Mouse (Mus musculus) thymus, adult 2 months (tissue): ENCODE results near the gene Tbk1. TPM values are rescaled to one million over a fixed set of nuclear protein-coding genes. Genes with fewer than 3 reads are reported as not detected.
A peak's percentile ranks its signal among the peaks of the same experiment; 100 is the strongest.

ENCODE experiments used
- DNase-seq: peaks from one replicate; pipeline ENCODE4 v3.0.0; 2021
- H3K27ac ChIP-seq: fragments of 200-500 bp; 2 replicates; pipeline ENCODE4 v1.5.1; 2012; ENCODE audit warnings: low read length, control low read depth; ENCODE audit not compliant: control insufficient read depth, insufficient read depth
- H3K27me3 ChIP-seq: fragments of 200-500 bp; 2 replicates; pipeline ENCODE4 v1.6.1; 2012; ENCODE audit warnings: mild to moderate bottlenecking, low read length, moderate library complexity, mixed read lengths; ENCODE audit not compliant: control insufficient read depth, insufficient read depth
- H3K36me3 ChIP-seq: fragments of 200-500 bp; 2 replicates; pipeline ENCODE4 v1.6.1; 2012; ENCODE audit warnings: mild to moderate bottlenecking, low read length, moderate library complexity; ENCODE audit not compliant: control insufficient read depth, insufficient read depth
- H3K4me1 ChIP-seq: fragments of 200-500 bp; replicated peaks from 2 replicates; pipeline ENCODE4 v1.6.1; 2012; ENCODE audit warnings: low read length; ENCODE audit not compliant: control insufficient read depth, insufficient read depth
- H3K4me3 ChIP-seq: fragments of 200-500 bp; 2 replicates; pipeline ENCODE4 v1.5.1; 2012; ENCODE audit warnings: mild to moderate bottlenecking, low read length, control low read depth, moderate library complexity; ENCODE audit not compliant: control insufficient read depth, insufficient read depth
- CTCF ChIP-seq: fragments of 200-500 bp; IDR thresholded peaks from 2 replicates; pipeline ENCODE4 v1.5.1; 2012; ENCODE audit warnings: mild to moderate bottlenecking, control low read depth, low read length, moderate library complexity, borderline replicate concordance; ENCODE audit not compliant: control insufficient read depth, poor library complexity, insufficient read depth; ENCODE audit errors: extremely low read depth
- POLR2A ChIP-seq: fragments of 200-500 bp; IDR thresholded peaks from 2 replicates; pipeline ENCODE4 v1.6.1; 2012; ENCODE audit warnings: mild to moderate bottlenecking, low read length, control low read depth, moderate library complexity; ENCODE audit not compliant: control insufficient read depth, poor library complexity, insufficient read depth; ENCODE audit errors: extremely low read depth
- WGBS: fragments of 180-500 bp; shearing (Covaris S2); methylation state at CpG from one replicate; pipeline ENCODE4 v1.1.7; 2018; 5-methylcytosine and 5-hydroxymethylcytosine counted together
- polyA plus RNA-seq: library from polyadenylated mRNA; depleted of rRNA; stranded (reverse); fragments of >200 nt; gene quantifications from 2 replicates; pipeline ENCODE4 v1.2.3, GENCODE M21; 2012

The Tbk1 gene
- polyA plus RNA-seq, 1 experiment = 16.4 TPM

GRCm38 (mm10) chr10:121549670-121550069 lies 36.9 kb downstream of the Tbk1 start:
- peaks cover 67% of the 10 kb centered on the region for H3K36me3 ChIP-seq
- H3K27ac ChIP-seq = no peak overlapping the region
- TF ChIP-seq POLR2A (no peak), CTCF (no peak)
- H3K27me3 ChIP-seq = no peaks in the 10 kb centered on the region
- no peak overlapping the region for H3K4me3 ChIP-seq
- DNase-seq = no peak
- no peaks in the 10 kb centered on the region for H3K4me1 ChIP-seq
- 75% methylated on average over 5 of the region's 5 CpGs for WGBS

DNA sequence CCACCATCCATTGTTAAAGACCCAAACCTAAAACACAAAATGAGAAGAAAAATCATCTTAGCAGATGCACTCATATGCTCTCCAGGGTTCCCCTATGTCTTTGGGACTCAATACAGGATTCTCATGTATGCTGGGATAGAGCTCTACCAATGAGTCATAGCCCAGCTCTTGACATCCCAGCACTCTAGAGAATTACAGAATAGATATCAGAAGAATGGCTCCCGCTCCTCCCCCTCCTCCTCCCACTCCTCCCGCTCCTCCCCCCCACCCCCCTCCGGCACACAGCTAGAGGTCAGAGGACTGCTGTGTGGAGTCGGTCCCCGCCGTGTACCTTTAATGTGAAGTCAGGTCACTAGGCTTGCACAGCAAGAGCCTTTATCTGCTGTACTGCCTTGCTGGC lies 39.4 kb downstream of the Tbk1 start:
- DNase-seq = no peak
- TF ChIP-seq CTCF (no peak), POLR2A (no peak)
- no peak overlapping the region for H3K4me3 ChIP-seq
- no peak overlapping the region for H3K27ac ChIP-seq
- H3K36me3 ChIP-seq = peaks cover 45% of the 10 kb centered on the region
- H3K27me3 ChIP-seq = no peaks in the 10 kb centered on the region
- no peaks in the 10 kb centered on the region for H3K4me1 ChIP-seq
- 97% methylated on average over 6 of the region's 6 CpGs for WGBS

DNA sequence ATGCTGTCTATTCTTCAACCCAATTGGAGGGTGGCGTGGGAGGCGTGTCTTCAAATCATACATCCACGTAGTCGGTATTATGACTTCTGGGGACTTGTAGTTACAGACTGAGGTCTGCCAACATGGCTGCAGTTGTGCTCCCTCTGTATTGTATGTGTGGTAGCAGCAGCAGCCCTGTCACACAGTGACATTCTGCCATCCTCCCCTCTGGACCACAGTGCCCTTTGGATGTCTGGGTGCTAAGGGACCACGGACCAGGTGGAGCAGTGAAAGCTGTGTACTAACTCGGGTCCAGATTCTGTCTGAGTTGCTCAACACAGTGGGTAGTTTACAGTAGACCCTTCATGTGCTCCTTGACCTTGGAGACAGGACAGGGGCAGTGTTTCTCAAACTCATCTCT lies 43.0 kb downstream of the Tbk1 start:
- Histone ChIP-seq H3K4me3 (no peak overlapping the region), H3K27ac (no peak overlapping the region), H3K27me3 (no peaks in the 10 kb centered on the region), H3K4me1 (no peaks in the 10 kb centered on the region), H3K36me3 (peaks cover 15% of the 10 kb centered on the region)
- TF ChIP-seq CTCF (no peak), POLR2A (no peak)
- 97% methylated on average over 6 of the region's 6 CpGs for WGBS
- DNase-seq = no peak

DNA sequence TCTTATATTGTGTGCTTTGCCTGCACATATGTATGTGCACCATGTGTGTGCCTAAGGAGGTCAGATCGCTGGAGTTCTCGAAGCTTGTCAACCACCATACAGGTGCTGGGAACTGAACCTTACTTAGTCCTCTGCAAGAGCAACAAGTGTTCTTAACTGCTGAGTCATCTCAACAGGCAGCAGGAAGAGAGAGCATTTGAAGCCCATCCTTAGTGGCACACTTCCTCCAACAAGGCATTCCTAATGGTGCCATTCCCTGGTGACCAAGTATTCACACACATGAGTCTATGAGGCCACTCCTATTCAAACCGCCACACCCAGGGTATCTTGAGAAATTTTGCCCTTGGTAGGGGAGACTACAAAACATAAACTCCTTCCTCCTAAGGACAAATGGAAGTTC lies 44.4 kb downstream of the Tbk1 start:
- Histone ChIP-seq H3K36me3 (peaks cover 15% of the 10 kb centered on the region), H3K4me1 (no peaks in the 10 kb centered on the region), H3K4me3 (no peak overlapping the region), H3K27me3 (no peaks in the 10 kb centered on the region), H3K27ac (no peak overlapping the region)
- 63% methylated on average over 3 of the region's 3 CpGs for WGBS
- no peak for DNase-seq
- TF ChIP-seq POLR2A (no peak), CTCF (no peak)

- 49% methylated on average over 4 of the region's 4 CpGs for WGBS
- no peak overlapping the region for H3K27ac ChIP-seq
These were observed 51.6 kb downstream of the Tbk1 start for GRCm38 (mm10) chr10:121534995-121535394.

DNA sequence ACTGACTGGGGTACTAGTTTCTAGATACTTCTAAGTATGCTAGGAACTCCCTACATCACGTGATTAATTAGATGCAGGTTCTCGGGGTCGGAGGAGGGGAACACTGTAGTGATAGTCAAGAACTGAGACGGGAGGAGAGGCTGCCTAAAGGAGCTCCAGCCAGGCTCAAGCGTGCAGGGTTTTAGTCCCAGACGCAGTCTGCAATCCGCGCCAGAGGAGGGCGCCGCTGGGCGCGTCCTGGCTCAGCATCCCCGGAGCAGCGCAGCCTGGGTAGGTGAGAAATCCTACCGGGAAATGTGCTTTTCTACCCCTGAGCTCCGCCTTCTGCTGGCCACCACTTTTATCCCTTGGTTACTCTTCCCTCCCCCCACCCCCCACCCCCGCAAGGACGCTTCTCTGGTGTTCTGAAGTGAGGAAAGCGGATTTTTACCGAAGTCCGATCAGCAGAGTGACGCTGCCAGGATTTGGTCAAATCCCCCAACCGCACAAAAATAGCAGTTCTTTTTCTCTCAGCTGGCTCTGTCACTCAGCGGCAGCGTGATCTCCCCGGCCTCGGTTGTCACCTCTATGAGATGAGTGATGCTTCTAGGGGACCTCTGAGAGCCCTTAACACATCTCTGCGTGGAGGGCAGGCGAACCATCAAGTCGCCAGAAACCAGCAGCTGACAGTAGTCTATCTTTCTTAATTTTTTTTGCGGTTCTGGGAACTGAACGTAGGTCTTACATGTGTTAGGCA lies 53.3 kb downstream of the Tbk1 start:
- DNase-seq = peak; percentile 32
- Histone ChIP-seq H3K27me3 (no peaks in the 10 kb centered on the region), H3K27ac (no peak overlapping the region), H3K4me3 (no peak overlapping the region), H3K36me3 (no peaks in the 10 kb centered on the region), H3K4me1 (no peaks in the 10 kb centered on the region; the same call in 1 of the 2 replicates)
- TF ChIP-seq POLR2A (no peak), CTCF (no peak)
- WGBS = 41% methylated on average over 32 of the region's 32 CpGs

More at GRCm38 (mm10) chr10:121534995-121535394, 51.6 kb downstream of the Tbk1 start:
- DNase-seq = no peak
- TF ChIP-seq POLR2A = no peak
- TF ChIP-seq CTCF = no peak
- Histone ChIP-seq H3K36me3 (no peaks in the 10 kb centered on the region), H3K4me3 (no peak overlapping the region), H3K4me1 (no peaks in the 10 kb centered on the region; the same call in 1 of the 2 replicates), H3K27me3 (no peaks in the 10 kb centered on the region)
